Mouse (Mus musculus): Measurements from ENCODE around the gene Iqcm.
"Not testable (repeated sequence)": the region's sequence is repeated elsewhere in the genome, so short reads cannot be mapped to it uniquely, and the experiment has no call there.

Iqcm gene

DNA sequence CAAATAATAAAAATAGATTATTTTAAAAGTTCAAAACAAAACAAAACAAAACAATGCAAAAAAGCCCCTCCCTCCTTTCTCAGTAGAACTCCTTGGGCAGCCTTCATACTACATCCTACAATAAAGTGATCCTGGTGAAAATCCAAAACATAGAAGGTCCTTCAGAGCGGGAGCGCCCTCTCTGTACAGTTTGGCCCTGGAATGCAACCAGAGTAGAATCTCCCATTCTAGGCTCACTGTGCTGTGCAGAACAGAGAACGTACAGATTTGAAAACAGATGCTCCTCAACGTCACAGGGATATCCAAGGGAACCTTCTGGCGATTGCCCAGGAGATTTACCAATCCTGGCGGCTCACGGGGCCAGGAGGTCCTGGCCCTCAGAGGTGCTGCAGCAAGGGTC, at the start of gene Iqcm:
Gene Iqcm (plus strand): TSS at position 301 of the 400 bp plus-strand sequence.
- DNase-seq (ENCODE audit: low read depth, low spot score), result no peak

DNA sequence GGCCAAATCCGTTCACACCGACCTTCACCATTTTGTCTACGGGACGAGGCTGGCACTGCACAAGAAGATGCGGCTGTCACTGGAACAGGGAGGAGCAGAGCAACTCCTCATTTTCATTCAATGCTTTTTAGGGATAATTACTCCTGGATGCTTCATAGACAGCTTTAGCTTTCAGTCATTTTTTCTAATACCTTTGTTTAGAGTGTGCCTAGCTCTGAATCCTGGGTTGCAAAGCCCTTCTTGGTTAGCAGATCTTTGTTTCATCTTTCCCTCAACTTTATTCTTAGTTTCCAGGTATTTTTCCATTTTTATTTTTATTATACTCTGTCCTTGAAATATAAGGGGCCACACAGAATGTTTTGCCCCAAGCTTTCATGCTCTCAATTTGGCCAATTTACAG, 42.0 kb upstream of the Iqcm start, which contains the start of gene Gm10358:
Gene Gm10358 (minus strand): TSS at position 101 of the 400 bp plus-strand sequence.
- no peak for DNase-seq (ENCODE audit: low read depth, low spot score)

DNA sequence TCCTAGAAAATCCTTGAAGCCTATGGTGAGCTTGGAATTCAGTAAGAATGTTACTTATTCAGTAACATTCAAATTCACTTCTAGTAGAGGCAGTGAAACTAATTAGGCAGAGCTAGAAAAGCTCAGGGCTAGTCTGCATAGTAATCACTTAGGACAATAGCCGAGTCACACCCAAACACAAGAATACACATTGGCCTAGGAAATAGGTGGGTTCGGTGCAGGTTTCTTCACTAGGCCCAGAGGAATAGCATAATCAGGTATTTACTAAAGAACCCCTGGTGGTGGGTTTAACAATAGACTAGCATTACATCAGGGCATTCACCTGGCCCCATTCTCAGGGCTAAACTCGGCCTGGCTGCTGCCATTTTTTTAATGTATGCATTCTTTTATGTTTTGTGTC, 32.8 kb upstream of the Iqcm start:
- not testable (repeated sequence) for DNase-seq (ENCODE audit: low read depth, low spot score)

DNA sequence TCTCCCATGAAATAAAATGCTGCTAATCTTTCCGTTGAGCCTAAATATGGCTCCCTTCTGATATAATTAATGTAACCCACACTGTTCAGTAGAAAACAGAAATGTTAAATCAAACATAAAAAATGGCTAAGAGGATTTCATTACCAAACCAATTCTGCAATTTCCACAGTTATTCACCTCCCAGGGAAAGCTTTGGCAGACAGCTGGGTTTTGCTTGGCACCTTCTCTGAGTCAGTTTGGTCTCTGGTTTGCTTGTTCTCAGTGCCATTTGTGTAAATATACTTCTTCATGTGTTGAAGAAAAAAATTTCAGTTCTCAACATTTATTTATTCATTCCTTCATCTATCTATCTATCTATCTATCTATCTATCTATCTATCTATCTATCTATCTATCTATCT, 28.3 kb downstream of the Iqcm start:
- DNase-seq (ENCODE audit: low read depth, low spot score), result no peak

DNA sequence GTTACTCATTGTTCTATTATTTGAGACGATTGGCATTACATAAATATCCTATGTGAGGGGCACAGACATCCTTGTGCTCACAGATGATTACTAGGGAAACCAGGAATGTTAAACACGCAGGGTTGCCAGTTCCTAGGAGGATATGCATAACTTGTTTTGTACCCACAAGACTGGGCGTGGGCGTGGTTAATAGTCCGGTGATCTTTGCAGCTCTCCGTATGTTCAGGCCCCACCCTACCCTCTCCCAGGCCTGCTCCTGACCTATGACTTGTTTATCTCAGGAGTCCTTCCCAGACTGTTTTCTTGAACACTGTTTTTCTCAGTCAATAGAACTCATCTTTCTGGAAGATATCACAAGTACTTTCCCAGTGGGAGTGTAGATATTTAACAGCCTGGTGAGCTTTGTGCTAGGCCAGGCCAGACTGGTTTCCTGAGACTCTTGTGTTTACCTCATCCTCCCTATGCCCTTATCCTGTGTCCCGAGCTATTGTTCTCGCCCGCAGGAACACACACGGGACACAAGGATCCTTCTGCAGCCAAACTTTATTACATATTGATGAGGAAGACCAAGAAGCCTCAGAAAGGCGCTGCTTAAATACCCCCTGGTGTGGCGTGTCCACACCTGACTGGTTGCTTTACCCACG, 40.7 kb downstream of the Iqcm start:
- no peak for DNase-seq (ENCODE audit: low read depth, low spot score)

DNA sequence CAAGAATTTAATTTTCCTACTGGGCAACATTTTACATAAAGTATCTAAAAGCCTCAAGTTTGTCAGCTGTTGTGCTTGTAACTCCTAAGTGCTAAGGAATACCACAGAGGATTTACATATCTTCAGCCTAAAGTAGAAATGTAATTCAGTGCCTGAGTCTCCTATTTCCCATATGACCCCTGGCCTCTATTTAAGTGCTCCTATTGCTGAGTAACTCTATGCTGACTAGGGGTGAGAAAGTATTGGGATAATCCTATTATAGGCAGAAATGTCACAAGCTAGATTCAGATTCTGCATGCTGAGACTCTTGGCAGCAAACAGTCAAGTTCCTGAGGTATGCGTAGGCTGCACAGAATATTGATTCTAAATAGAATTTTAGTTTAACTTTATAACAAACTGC, 60.8 kb downstream of the Iqcm start:
- DNase-seq (ENCODE audit: low read depth, low spot score), result no peak

DNA sequence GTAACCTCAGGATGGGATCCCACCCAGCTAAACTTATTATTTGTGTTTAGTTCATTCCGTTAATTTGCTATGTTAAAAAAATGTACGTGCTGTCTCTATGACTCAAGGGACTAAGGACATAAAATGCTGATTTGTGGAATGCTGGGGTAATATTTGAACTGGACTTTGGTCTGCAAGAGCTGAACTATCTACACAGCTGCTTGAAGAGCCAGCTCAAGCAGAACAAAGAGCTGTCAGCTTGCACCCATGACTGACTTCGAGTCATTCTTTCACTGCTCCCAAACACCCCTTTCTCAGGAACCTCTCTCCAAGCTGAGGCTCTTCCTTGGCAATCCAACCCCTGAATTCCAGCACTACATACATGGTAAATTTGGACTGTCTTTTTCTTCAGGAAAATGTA, 65.3 kb downstream of the Iqcm start:
- DNase-seq (ENCODE audit: low read depth, low spot score), result no peak

DNA sequence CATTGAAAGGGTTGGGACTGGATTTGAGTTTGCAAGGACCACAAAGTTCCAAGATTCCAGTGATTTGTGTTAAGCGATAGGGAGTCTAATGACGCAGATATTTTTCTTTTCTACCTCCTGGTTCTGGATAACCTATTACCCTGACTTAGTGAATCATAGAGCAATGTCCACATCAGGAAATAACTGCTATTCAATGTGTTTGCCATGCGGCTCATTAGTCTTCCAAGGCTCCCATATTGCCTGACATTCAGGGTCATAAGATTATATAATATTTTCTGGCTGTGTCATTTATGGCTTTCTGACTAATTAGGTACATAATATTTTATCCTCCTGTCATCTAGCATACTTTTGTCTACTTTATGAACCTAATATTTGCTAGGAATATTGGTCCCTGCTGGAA, 100.8 kb downstream of the Iqcm start:
- DNase-seq (ENCODE audit: low read depth, low spot score), result no peak

DNA sequence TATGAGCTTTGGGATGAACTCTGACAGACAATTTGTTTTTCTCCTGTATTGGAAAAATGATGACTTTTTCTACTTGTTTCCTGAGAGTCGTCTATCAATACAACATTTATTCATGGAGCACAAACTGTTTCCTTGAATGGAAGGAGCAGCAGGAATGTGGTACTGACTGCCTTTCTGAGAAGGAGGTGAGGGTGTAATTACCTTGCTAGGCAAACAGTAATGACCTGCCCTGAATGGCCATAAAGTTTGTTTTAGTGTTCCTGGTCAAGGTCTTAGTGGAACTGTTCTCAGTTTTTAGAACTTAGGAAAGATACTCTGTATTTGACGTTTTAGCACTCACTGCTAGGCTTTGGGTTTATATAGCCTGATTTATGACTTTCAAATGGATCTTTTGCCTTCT, 147.8 kb downstream of the Iqcm start:
- no peak for DNase-seq (ENCODE audit: low read depth, low spot score)

DNA sequence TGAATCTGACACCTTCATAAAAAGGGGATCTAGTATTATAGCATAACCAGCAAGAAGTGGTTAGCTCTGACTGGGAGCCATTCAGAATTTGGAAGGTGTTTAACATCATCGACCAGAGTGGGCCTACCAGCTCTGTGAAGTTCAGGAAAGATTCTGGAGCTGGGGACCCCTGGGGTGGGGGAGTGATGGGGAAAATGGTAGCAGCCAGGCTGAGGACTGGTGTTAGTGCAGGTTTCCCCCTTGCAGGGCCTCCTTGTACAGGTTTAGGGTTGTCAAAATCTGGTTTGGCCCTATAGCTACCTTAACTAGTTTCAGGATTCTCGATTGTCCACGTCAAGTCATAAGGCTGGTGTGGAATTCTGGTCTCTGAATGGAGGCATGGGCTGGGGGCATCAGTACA, 194.5 kb downstream of the Iqcm start:
- no peak for DNase-seq (ENCODE audit: low read depth, low spot score)

DNA sequence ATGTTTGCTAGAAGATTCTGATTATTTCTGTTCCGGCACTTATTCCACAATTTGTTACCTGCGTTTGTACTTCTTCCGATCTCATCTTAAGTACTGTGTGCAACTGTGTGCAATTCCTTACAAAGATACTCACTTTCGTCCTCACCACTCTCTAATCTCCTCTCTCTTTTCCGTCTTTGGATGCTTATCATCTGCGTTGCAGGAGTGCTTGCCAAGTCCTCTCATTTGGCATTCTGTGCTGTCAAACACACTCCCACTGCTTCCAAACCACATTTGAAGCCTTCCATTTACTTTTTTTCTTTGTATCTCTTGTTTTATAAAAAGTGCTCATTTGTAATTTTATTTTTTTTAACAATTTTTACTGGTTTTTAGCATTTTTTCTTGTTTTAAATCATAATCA, 210.8 kb downstream of the Iqcm start:
- no peak for DNase-seq (ENCODE audit: low read depth, low spot score)

DNA sequence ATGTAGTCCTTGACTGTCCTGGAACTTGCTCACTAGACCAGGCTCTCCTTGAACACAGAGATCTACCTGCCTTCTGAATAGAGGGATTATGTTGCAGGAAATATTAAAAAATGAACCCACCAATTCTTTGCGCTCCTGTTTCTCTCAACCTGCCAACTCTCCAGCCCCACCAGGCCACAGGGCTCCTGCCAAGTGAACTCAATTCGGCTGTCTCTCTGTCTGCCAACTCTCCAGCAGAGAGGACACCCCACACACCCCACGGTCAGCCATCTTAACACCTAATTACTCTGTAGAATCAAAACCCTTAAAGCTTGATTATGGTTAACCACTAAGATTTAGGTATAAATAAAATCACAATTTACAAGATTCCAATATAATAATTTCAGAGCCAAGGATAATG, 298.1 kb downstream of the Iqcm start:
- DNase-seq (ENCODE audit: low read depth, low spot score), result no peak

DNA sequence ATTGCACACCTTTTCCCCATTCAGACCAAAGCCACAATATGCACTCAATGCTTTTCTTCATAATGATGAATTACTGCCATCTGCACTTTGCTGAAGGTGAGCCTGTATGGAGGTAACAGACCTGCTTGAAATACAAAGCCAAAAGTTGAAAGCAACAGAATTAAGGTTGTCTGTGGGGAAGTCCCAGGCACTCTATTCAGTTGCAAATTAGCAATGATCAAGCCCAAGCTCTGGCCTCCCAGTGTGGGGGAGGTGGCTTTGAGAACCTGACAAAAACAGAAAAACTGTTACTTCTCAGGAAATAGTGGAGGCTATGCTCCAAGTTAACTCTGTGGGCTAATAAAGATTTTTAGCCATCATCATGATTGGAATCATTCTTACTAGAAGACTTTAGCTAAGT, 307.1 kb downstream of the Iqcm start:
- no peak for DNase-seq (ENCODE audit: low read depth, low spot score)

DNA sequence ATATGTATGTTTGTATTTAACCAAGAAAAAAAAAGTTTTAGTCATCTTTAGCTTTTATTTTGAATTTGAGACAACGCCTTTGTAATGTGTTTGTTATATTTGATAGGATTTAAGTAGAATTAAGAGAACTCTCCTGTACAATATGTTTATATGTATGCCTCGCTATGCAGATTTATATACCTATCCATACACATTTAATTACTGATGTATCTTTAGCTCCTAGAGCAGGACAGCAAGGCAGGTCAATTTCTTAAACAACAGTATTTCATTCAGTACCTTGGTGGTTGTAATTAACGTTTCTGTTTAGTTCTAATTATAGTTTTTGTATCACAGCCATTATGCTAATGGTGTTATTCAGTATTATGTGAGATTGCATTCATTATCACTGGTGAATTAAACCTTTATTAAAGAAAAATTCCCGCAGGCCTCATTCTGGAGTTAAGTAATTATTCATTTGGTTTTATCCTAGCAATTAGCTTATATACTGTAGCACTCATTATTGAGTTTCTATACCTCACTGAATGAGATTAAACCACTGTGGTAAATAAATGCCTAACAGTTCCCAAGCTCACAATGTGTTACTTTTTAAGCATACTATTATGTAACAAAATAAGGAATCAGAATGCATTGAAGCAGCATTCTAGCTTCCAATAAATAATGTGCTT, 380.1 kb downstream of the Iqcm start:
- DNase-seq (ENCODE audit: low read depth, low spot score), result no peak

DNA sequence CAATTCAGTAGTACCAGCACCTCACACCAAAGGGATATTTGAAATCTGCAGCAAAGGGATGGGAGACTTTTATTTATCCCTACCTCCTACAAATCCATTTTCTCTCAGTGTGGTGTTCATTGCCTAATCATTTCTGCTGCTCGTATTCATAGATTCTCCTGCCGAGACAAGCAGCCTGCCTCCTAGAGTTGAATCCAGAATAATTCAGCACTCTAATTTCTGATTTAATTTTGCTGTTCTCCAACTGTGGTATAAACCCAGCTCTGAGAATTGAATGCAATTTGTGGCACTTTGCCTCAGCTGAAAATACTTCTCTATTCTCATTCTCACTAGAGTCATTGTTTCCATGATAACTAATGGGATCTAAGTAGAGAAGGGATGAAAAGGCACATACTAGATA, 386.8 kb downstream of the Iqcm start:
- DNase-seq (ENCODE audit: low read depth, low spot score), result no peak

DNA sequence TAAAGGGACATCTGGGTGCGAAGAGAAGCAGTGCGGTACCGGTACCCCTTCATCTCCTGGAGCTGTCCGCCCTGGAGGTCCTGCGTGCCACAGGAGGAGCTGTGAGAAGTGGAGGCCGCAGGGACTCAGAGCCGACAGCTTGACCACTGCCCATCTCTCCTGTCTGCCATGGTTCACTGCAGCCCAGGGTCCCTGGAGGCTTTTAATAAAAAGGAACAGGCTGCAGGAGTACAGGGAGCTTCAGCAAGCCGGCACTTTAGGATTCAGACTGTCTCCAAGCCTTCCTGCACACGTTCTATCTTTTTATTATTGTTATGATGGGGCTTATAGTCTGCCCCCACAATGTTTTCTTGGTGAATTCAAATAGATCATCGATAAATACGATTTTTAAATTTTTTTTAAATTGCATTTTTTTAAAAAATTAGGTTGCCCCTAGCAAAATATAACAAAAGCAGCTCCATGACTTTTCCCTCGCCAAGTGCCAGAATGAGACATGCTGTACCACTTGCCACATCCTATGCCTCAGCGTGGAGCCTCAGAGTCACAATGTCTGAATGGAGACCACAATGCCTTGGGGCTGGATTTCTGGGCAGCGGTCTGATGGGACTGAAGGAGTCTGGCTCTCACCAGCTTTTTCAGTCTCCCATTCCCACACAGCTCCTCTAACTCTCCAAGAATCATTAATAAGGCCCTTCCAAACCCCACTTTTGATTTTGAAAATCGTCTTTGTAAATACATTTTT, 469.3 kb downstream of the Iqcm start:
- DNase-seq (ENCODE audit: low read depth, low spot score), result no peak

DNA sequence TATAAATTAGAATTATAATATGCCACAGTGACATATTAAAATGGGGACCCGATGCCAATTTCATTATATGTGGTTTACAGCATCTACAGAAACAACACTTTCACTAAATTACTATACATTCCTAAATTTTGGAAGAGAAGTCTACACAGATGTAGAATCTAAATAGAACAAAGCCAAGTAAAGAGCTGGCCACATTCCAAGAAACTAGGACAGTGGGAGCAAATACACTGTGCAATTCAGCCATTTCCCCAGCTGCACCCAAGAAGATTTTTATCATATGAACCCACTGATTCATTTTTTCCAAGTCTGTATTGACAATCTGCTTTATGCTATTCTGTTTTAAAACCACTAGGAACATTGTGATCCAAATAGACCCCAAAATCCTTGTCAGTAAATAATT, 500.7 kb downstream of the Iqcm start:
- DNase-seq (ENCODE audit: low read depth, low spot score), result no peak

DNA sequence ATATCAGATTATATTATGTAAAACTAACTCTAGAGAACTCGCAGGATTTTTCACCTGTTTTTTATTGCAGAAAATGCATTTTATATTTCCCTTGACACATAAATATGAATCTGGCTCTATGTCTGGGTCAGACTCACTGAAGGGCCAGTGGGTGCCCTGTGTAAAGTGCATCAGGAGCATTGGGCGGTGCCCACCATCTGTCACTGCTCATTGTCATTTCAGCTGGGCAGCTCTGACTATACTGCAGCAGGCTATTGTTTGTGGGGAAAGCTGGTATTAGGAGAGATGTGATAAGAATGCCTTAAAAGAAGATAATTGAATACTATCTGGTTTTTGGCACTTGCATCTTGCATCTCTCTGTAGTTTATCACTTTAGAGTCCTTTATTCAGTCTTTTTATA, 507.5 kb downstream of the Iqcm start:
- no peak for DNase-seq (ENCODE audit: low read depth, low spot score)

DNA sequence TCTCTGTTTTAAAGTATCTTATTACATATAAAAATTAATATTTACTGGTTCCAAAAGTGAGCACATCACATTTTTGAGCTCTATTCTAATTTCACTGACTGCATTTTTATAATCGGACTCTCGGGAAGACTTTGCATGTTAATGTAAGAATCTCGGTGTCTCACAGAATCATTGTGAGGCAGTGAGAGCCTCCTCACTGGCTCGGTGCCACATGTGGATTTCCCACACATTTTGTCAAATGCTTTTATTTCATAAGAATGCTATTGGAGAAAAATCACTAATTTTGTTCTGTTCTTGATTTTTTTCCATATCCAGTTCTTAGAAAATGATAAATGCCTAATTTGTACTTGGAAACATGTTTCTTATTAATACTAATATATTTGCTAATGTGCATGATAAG, 570.0 kb downstream of the Iqcm start:
- DNase-seq (ENCODE audit: low read depth, low spot score), result no peak

All from CD4-positive, CD25-positive, alpha-beta regulatory T cell, adult 2 months (primary cell).